Mouse (Mus musculus): ENCODE results near the gene Rnf17.
A peak's percentile ranks its signal among the peaks of the same experiment; 100 is the strongest.

Gene Rnf17

DNA sequence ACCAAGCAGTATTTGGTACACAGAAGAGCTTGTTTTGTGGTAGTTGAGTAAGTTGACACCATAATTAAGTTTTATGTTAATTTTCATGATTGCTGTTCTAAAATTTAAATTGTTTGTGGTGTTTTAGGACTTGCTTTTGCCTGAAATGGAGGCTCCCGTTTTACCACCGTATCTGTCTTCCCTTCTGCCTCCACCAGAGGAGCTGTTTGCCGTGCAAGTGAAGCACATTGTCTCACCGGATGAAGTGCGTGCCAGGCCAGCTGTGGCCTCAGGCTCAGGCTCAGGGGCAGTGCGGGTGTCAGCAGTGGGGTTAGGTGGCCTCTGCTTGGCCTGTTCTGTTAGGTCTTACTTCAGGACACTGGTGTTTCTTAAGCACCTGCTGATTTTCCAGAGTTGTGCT is 109.7 kb downstream of the Rnf17 start:
- peak; percentile 77 for DNase-seq (ENCODE audit: low spot score)

DNA sequence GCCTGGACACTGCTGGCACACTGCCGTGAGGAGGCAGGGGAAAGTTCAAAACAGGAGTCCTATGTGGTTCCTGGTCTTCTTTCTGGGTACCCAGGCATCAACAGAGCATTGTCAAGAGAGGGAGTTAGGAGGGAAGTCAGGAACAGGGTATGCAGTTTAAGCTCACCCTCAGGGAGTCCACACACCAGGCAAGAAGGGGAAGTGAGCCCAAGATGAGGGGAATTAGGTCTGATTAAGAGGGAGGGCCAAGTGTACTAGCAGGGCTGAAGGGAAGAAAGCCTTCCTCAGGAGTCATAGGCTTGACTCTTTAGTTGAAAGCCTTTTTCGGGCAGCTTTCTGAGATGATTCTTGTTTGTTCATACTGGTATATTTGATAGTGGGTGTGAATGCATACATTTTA is 112.4 kb downstream of the Rnf17 start:
- DNase-seq (ENCODE audit: low spot score), result no peak

- no peak for DNase-seq (ENCODE audit: low spot score)
Observed at GRCm38 (mm10) chr14:56530788-56531187, 128.4 kb downstream of the Rnf17 start.

DNA sequence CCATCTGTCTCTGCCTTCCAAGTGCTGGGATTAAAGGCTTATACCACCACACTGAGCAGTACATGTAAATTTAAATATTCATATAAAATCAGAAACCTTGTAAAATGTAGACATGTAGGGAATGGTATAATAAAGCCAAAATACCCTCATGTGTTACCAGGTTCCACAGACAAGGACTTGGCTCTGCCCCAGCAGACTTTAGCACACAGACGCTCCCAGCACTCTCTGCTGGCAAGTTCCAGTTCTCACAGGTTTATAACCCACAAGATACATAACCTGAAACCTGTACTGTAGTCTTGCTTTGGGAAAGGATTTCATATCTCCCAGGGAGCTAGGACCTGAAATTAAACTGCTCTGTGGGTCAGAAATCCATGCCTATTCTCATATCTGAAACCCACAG is 142.6 kb downstream of the Rnf17 start:
- DNase-seq (ENCODE audit: low spot score), result no peak

GRCm38 (mm10) chr14:56545491-56545890 is 143.1 kb downstream of the Rnf17 start:
- no peak for DNase-seq (ENCODE audit: low spot score)

- no peak for DNase-seq (ENCODE audit: low spot score)
Observed at GRCm38 (mm10) chr14:56550960-56551359, 148.6 kb downstream of the Rnf17 start.

- no peak for DNase-seq (ENCODE audit: low spot score)
Observed at GRCm38 (mm10) chr14:56552924-56553323, 150.5 kb downstream of the Rnf17 start.

GRCm38 (mm10) chr14:56553331-56553730 is 150.9 kb downstream of the Rnf17 start:
- DNase-seq (ENCODE audit: low spot score), result no peak

- no peak for DNase-seq (ENCODE audit: low spot score)
Observed at GRCm38 (mm10) chr14:56554716-56555115, 152.3 kb downstream of the Rnf17 start.

DNA sequence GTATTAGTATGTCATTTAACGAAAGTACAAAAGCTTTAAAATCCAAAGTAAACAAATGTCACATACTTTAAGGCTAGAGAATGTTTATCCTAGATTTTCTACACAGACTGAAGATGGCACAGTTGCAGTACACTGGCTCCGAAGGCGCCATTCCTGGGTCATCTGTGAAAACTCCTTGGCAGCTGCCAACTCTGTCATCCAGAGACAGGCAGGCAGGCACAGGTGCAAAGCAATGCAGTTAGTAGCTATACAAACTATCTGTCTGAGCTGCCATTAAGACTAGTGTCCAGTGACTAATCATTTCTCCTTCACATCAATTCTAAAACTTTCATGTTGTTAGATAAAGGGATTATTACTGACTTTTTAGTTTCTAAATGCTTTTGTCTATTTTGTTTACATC is 156.8 kb downstream of the Rnf17 start:
- no peak for DNase-seq (ENCODE audit: low spot score)

- DNase-seq (ENCODE audit: low spot score), result no peak
Observed at GRCm38 (mm10) chr14:56567476-56567875, 165.1 kb downstream of the Rnf17 start.

DNA sequence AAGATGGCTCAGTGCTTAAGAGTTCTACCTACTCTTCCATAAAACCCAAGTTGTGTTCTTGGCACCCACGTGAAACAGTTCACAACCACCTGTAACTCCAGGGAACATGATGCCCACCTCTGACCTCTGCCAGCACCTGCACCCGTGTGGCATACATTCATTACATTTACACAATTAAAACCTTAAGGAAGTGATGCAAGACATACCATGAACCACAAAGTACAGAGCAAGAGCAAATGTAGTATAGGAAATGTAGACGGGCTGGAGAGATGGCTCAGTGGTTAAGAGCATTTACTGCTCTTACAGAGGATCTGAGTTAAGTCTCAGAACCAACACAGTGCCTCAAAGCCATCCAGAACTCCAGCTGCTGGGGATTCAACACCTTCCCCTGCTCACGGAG is 166.7 kb downstream of the Rnf17 start:
- no peak for DNase-seq (ENCODE audit: low spot score)

GRCm38 (mm10) chr14:56571310-56572093 is 169.1 kb downstream of the Rnf17 start:
- peak; percentile 98 for DNase-seq (ENCODE audit: low spot score)

- no peak for DNase-seq (ENCODE audit: low spot score)
Observed at GRCm38 (mm10) chr14:56572546-56572945, 170.2 kb downstream of the Rnf17 start.

All from embryo, embryonic 10 days (tissue).